Mouse (Mus musculus) heart, postnatal 0 days (tissue): ENCODE results near the gene Lrrc8c. TPM values are rescaled to one million over a fixed set of nuclear protein-coding genes. Genes with fewer than 3 reads are reported as not detected.

Experiments
- ATAC-seq: fragments of 200-750 bp; cut with Nextera tagmentation; 2 replicates; pipeline ENCODE4 v1.8.0; 2017; ENCODE audit warnings: low read depth, moderate number of reproducible peaks, moderate library complexity; ENCODE audit not compliant: insufficient read depth
- DNase-seq: peaks from one replicate; pipeline ENCODE4 v3.0.0-alpha.2; 2016; ENCODE audit warnings: low spot score
- H3K27ac ChIP-seq: fragments of 300-500 bp; sonication (generic); 2 replicates; pipeline ENCODE4 v1.5.1; 2014; ENCODE audit warnings: low read depth, mild to moderate bottlenecking
- H3K27me3 ChIP-seq: fragments of 300-500 bp; sonication (generic); 2 replicates; pipeline ENCODE4 v1.6.1; 2014; ENCODE audit warnings: low read length, mixed read lengths; ENCODE audit not compliant: control insufficient read depth, insufficient read depth
- H3K36me3 ChIP-seq: fragments of 300-500 bp; sonication (generic); replicated peaks from 2 replicates; pipeline ENCODE4 v1.6.1; 2014; ENCODE audit warnings: low read length, mixed read lengths; ENCODE audit not compliant: control insufficient read depth, insufficient read depth
- H3K4me1 ChIP-seq: fragments of 300-500 bp; sonication (generic); 2 replicates; pipeline ENCODE4 v1.6.1; 2014; ENCODE audit warnings: antibody characterized with exemption; ENCODE audit not compliant: control insufficient read depth, insufficient read depth
- H3K4me2 ChIP-seq: fragments of 300-500 bp; sonication (generic); 2 replicates; pipeline ENCODE4 v1.6.1; 2014; ENCODE audit warnings: low read depth, mild to moderate bottlenecking, low read length, moderate library complexity
- H3K4me3 ChIP-seq: fragments of 300-500 bp; sonication (generic); 2 replicates; pipeline ENCODE4 v1.5.1; 2014; ENCODE audit warnings: low read depth, low read length
- H3K9ac ChIP-seq: fragments of 300-500 bp; sonication (generic); replicated peaks from 2 replicates; pipeline ENCODE4 v1.6.1; 2014; ENCODE audit warnings: low read depth, low read length, mixed read lengths
- H3K9me3 ChIP-seq: fragments of 300-500 bp; sonication (generic); replicated peaks from 2 replicates; pipeline ENCODE4 v1.6.1; 2016; ENCODE audit warnings: low read length; ENCODE audit not compliant: control insufficient read depth
- CTCF ChIP-seq: IDR thresholded peaks from 2 replicates; pipeline ENCODE4 v1.5.1; 2016; ENCODE audit warnings: antibody characterized with exemption, control low read depth, low read depth
- EP300 ChIP-seq: IDR thresholded peaks from 2 replicates; pipeline ENCODE4 v1.6.1; 2016; ENCODE audit warnings: antibody characterized with exemption, low read depth
- WGBS: fragments of 180-500 bp; shearing (Covaris S2); extraction: QIAGEN DNeasy Blood & Tissue Kit; methylation state at CpG from one replicate; pipeline ENCODE4 v1.1.7; 2014; 5-methylcytosine and 5-hydroxymethylcytosine counted together
- polyA plus RNA-seq: library from polyadenylated mRNA; unstranded; fragments of >200 nt; fragmentation: Nextera tagmentation; extraction: Ambion mirVana; gene quantifications from 2 replicates; pipeline ENCODE4 v1.2.1, GENCODE M21; 2015
- total RNA-seq: library from RNA; depleted of rRNA; stranded (reverse); fragments of >200 nt; gene quantifications from 2 replicates; pipeline ENCODE4 v1.2.3, GENCODE M21; 2014; ENCODE audit warnings: low replicate concordance

The Lrrc8c gene
- total and polyA plus RNA-seq, 2 experiments from 2014 or later: 5.0 to 14.9 TPM

DNA sequence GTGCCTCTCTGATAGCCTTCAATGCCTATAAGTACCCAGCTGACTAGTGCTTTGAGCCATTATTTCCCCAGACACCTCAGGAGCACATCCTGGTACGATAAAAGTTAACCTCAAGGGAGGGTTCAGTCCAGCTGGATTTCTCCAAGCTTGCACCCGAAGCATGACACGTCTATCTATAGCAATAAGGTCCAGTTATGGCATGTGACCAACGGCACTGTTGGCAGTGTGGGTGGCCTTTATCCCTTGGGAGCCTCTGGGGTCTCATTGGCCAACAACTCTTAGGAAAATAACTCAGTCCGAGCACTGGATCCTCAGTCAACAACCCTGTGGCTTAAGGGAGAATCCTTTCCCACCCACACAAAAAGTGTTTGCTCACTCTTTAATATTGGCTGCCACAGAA lies 55.6 kb downstream of the Lrrc8c start:
- WGBS: 78% methylated on average over 5 of the region's 5 CpGs
- no peaks in the 10 kb centered on the region for H3K4me1 ChIP-seq
- no peak overlapping the region for H3K27ac ChIP-seq
- H3K9ac ChIP-seq: no peak overlapping the region
- TF ChIP-seq CTCF: no peak
- no peak for TF ChIP-seq EP300
- DNase-seq (no peak), ATAC-seq (no peak)
- no peak overlapping the region for H3K4me3 ChIP-seq
- no peaks in the 10 kb centered on the region for H3K9me3 ChIP-seq
- no peak overlapping the region for H3K4me2 ChIP-seq
- no peaks in the 10 kb centered on the region for H3K27me3 ChIP-seq
- H3K36me3 ChIP-seq: peaks cover 4% of the 10 kb centered on the region; the same call in 1 of the 2 replicates

DNA sequence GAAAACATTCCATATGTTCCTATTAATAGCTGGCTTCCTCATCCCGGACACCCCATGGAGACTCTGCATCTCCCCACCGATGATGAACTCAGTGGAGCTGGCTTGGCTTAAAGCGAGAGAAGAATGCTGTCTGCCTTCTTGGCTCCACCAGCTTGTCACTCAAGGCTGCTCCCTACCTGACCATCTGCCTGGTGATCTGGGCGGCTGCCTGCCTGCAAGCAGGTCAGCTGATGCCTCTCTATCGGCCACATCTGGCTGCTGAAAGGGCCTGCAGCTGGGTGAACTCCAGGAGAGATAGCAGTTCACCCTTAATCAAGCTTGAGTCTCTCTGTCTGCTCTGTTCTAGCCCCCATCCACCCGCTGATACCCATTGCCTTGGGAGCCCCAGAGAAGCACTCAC lies 56.7 kb downstream of the Lrrc8c start:
- TF ChIP-seq CTCF (no peak), EP300 (no peak)
- no peaks in the 10 kb centered on the region for H3K9me3 ChIP-seq
- H3K4me1 ChIP-seq: no peaks in the 10 kb centered on the region
- no peak for DNase-seq
- peaks cover 14% of the 10 kb centered on the region for H3K36me3 ChIP-seq
- H3K4me3 ChIP-seq: no peak overlapping the region
- H3K27me3 ChIP-seq: no peaks in the 10 kb centered on the region
- 40% methylated on average over 6 of the region's 6 CpGs for WGBS
- H3K4me2 ChIP-seq: no peak overlapping the region
- H3K9ac ChIP-seq: no peak overlapping the region
- 0 out of 2 replicates have a peak, but pooled peaks have one; percentile 20 for ATAC-seq
- no peak overlapping the region for H3K27ac ChIP-seq

DNA sequence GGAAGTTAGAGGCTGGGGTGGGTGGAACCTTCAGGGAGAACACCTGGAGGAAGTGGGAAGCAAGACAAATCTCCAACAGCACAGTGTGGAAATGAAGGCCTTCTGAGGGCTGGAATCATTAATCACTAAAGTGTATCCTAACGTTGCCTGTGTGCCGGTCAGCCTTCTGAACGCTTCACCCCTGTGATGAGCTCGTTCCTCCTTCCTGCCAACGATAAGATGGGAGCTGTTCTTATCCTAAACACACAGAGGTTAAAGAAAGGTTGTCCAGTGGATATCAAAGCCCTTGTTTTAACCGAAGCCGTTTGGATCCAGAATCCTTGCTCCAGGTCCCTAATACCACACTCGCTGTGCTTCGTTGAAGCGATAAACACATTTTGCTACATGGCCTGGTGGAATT lies 61.7 kb downstream of the Lrrc8c start:
- Histone ChIP-seq H3K9ac (no peak overlapping the region), H3K4me3 (no peak overlapping the region), H3K4me2 (no peak overlapping the region), H3K27me3 (no peaks in the 10 kb centered on the region), H3K27ac (no peak overlapping the region), H3K9me3 (no peaks in the 10 kb centered on the region), H3K4me1 (peaks cover 14% of the 10 kb centered on the region; the same call in 1 of the 2 replicates), H3K36me3 (peaks cover 28% of the 10 kb centered on the region)
- DNase-seq: no peak
- 62% methylated on average over 10 of the region's 10 CpGs for WGBS
- TF ChIP-seq CTCF: no peak
- TF ChIP-seq EP300: no peak
- no peak for ATAC-seq

DNA sequence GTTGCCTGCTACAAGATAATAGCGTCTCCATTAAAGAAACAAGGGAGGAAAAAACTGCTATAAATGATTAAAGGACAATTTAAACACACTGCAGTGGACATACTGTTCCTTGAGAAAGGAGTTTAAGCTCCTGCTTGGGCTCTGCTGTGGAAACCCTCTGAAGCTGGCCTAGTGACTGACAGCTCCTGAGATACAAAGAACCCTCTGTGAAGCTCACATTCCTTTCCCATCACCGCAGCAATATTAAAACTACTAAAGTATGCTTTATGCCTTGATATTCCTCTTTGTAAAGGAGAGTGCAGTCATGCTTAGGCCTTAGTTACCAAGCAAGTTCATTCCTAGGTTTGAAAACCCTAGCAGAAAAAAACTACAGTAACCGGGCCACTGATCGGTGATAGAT lies 66.7 kb downstream of the Lrrc8c start:
- Histone ChIP-seq H3K27ac (peak overlapping the region; percentile 69), H3K4me1 (peaks cover 20% of the 10 kb centered on the region; the same call in 1 of the 2 replicates), H3K27me3 (no peaks in the 10 kb centered on the region), H3K4me2 (0 out of 2 replicates have a peak overlapping the region, but pooled peaks have one; percentile 6), H3K36me3 (0 out of 2 replicates have a peak, but pooled peaks cover 17% of the 10 kb centered on the region), H3K4me3 (no peak overlapping the region), H3K9ac (0 out of 2 replicates have a peak overlapping the region, but pooled peaks have one; percentile 8), H3K9me3 (no peaks in the 10 kb centered on the region)
- no peak for DNase-seq
- no peak for ATAC-seq
- no peak for TF ChIP-seq CTCF
- no peak for TF ChIP-seq EP300
- WGBS: 66% methylated on average over 4 of the region's 4 CpGs

DNA sequence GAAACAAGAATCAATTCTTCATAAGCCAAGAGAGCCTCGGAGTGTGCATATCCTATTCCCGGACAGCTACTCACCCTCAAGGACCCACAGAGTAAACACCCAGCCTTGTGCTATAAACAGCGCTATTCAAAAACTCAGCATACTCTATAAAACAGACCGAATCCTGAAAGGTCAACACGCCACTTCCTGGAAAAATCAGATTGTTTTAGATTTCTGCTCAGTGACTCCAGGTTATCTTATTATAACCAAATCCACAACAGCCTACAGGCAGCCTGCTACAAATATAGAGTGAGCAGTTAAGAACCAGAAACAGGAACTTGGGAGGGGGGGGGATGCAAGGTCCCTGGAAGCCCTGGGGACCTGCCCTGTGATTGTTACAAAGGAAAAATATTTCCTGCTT lies 67.5 kb downstream of the Lrrc8c start:
- H3K4me1 ChIP-seq: peaks cover 20% of the 10 kb centered on the region; the same call in 1 of the 2 replicates
- 0 out of 2 replicates have a peak, but pooled peaks cover 19% of the 10 kb centered on the region for H3K36me3 ChIP-seq
- TF ChIP-seq EP300 (peak; percentile 84), CTCF (no peak)
- ATAC-seq: peak; percentile 59
- H3K4me3 ChIP-seq: no peak overlapping the region
- no peaks in the 10 kb centered on the region for H3K27me3 ChIP-seq
- H3K4me2 ChIP-seq: no peak overlapping the region; the same call in 1 of the 2 replicates
- no peaks in the 10 kb centered on the region for H3K9me3 ChIP-seq
- 58% methylated on average over 5 of the region's 5 CpGs for WGBS
- no peak overlapping the region for H3K9ac ChIP-seq
- peak overlapping the region; percentile 69 for H3K27ac ChIP-seq
- DNase-seq: peak; percentile 25

DNA sequence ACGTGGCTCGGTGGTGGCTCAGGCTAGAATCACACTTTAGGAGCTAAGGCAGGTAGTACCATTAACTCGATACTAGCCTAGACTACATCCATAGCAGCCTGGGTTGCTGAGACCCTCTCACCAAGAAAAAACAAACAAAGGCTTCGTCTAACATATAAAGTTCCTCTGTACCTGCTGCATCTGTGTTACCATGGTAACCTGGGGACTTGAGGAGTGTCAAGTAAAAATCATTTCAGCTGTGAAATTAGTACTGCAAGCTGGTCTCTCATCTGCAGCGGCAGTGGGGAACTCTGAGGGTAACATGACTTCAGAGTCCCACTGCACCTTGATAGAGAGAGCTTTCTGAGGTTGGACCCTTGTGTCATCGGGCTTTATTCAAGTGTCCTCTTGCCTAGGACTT lies 68.3 kb downstream of the Lrrc8c start:
- no peak overlapping the region for H3K4me2 ChIP-seq
- WGBS: 80% methylated on average over 6 of the region's 6 CpGs
- ATAC-seq (no peak), DNase-seq (no peak)
- no peak for TF ChIP-seq CTCF
- TF ChIP-seq EP300: no peak
- H3K4me3 ChIP-seq: no peak overlapping the region
- no peaks in the 10 kb centered on the region for H3K9me3 ChIP-seq
- H3K9ac ChIP-seq: no peak overlapping the region
- H3K36me3 ChIP-seq: 0 out of 2 replicates have a peak, but pooled peaks cover 15% of the 10 kb centered on the region
- H3K4me1 ChIP-seq: peaks cover 20% of the 10 kb centered on the region; the same call in 1 of the 2 replicates
- no peaks in the 10 kb centered on the region for H3K27me3 ChIP-seq
- H3K27ac ChIP-seq: peak overlapping the region; percentile 69
